Mouse (Mus musculus): ENCODE measurements around the gene Rtp2. TPM values are rescaled to one million over a fixed set of nuclear protein-coding genes. Genes with fewer than 3 reads are reported as not detected.

Gene Rtp2
- polyA plus RNA-seq, 1 experiment from 2014 or later, result not detected

DNA sequence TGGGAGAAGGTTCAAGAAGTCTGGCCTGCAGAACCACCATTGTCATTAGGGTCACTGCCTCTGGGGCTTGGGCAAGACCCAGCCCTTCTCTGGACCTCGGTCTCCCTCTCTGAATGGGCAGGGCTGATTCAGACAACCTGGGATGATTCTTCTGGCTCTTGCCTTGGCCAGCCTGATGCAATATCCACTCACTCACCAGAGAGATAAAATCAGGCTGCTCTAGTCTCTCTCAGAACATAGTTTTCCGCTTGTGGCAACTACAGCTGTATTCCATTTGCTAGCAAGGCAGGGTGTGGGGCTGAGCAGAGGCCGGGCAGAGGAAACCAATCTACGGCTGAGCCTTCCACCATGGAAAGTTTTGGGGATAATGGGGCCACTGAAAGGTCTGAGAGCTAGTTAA is 36.7 kb upstream of the Rtp2 start:
- Histone ChIP-seq H3K4me3 (replicated peaks) (no peak overlapping the region), H3K4me1 (peaks cover 2% of the 10 kb centered on the region; the same call in 1 of the 2 replicates), H3K9ac (no peak overlapping the region), H3K27me3 (replicated peaks) (no peaks in the 10 kb centered on the region), H3K9me3 (no peaks in the 10 kb centered on the region), H3K27ac (no peak overlapping the region), H3K36me3 (peaks cover 11% of the 10 kb centered on the region; the same call in 1 of the 2 replicates), H3K4me2 (no peak overlapping the region)
- 84% methylated on average over 4 of the region's 4 CpGs for WGBS
- no peak for ATAC-seq (ENCODE audit: insufficient read depth, low FRiP score, low read depth)

DNA sequence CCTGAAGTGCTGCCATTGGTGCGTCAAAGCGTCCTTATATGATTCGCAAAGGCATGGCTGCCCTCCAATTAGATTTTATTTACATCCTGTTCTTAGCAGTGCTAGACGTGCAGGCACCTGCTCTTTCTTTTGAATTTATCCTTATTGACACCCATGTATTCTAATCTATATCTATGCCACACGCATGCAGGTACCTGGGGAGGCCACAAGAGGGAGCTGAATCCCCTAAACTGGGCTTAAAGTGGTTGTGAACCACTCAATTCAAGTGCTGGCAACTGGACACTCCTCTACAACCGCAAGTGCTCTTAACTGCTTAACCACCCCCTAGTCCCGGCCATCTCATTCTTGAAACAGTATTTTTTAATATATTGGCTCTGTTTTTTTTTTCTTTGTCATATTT is 35.1 kb upstream of the Rtp2 start:
- ATAC-seq (ENCODE audit: insufficient read depth, low FRiP score, low read depth), result no peak
- WGBS, result 87% methylated on average over 7 of the region's 7 CpGs
- H3K4me1 ChIP-seq, result 0 out of 2 replicates have a peak, but pooled peaks cover under 1% of the 10 kb centered on the region
- peaks cover 11% of the 10 kb centered on the region; the same call in 1 of the 2 replicates for H3K36me3 ChIP-seq
- no peak overlapping the region for H3K9ac ChIP-seq
- H3K27me3 ChIP-seq (replicated peaks), result no peaks in the 10 kb centered on the region
- H3K27ac ChIP-seq, result no peak overlapping the region
- no peaks in the 10 kb centered on the region for H3K9me3 ChIP-seq
- H3K4me2 ChIP-seq, result no peak overlapping the region
- no peak overlapping the region for H3K4me3 ChIP-seq (replicated peaks)

DNA sequence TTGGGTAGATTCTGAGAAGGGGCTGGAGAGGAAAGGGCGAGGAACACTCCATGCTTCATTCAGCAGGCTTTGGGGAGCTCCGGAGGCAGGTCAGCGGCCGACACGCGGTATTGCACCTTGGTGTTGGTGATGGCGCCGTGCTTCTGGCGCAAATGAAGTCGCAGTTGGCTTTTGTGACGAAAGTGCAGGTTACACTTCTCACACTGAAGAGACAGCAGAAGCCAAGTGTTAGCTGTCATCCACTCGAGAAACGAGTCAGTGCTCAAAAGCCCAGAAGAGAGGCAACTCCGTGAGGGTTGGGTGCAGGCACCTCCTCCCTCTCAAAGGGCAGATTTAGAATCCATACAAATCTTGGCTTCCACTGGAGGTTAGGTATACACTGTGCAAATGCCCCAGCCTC is 33.9 kb upstream of the Rtp2 start:
- no peak overlapping the region for H3K9ac ChIP-seq
- ATAC-seq (ENCODE audit: insufficient read depth, low FRiP score, low read depth), result no peak
- no peak overlapping the region for H3K4me3 ChIP-seq (replicated peaks)
- H3K4me1 ChIP-seq, result no peaks in the 10 kb centered on the region
- no peaks in the 10 kb centered on the region for H3K9me3 ChIP-seq
- no peaks in the 10 kb centered on the region for H3K27me3 ChIP-seq (replicated peaks)
- H3K4me2 ChIP-seq, result no peak overlapping the region
- no peak overlapping the region for H3K27ac ChIP-seq
- WGBS, result 86% methylated on average over 14 of the region's 14 CpGs
- peaks cover 11% of the 10 kb centered on the region; the same call in 1 of the 2 replicates for H3K36me3 ChIP-seq

DNA sequence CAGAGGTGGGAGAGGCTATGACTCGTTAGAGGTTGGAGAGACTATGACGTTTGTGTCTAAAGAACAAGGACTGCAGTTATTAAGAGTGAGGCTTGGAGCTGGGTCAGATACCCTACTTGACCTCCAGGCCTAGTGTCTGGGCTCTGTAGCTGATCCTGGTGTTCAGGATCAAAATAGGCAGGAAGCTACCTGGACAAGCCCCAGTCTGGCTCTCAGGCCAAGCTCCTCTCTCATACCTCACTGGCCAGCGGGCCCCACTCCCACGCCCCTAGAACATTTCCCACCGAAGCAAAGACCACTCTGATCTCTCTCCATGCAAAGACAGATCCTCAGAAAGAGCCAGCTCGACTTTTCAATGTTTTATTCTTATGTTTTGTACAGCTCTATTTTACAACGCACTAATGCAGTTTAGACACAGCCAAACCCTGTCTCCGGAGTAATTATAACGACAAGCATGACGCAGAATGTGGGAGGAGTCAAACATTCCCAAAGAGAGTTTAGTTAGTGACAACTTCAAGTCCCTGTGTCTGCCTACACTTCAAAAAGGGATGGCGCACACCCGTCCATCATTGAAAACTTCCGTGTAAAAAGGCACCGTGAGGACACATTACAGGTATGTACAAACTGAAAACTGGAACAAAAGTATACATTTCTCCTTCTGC is 32.6 kb upstream of the Rtp2 start:
- Histone ChIP-seq H3K4me3 (replicated peaks) (no peak overlapping the region), H3K27me3 (replicated peaks) (no peaks in the 10 kb centered on the region), H3K4me1 (no peaks in the 10 kb centered on the region), H3K9ac (no peak overlapping the region), H3K27ac (no peak overlapping the region), H3K36me3 (peaks cover 11% of the 10 kb centered on the region; the same call in 1 of the 2 replicates), H3K4me2 (no peak overlapping the region), H3K9me3 (no peaks in the 10 kb centered on the region)
- WGBS, result 81% methylated on average over 14 of the region's 14 CpGs
- ATAC-seq (ENCODE audit: insufficient read depth, low FRiP score, low read depth), result no peak

DNA sequence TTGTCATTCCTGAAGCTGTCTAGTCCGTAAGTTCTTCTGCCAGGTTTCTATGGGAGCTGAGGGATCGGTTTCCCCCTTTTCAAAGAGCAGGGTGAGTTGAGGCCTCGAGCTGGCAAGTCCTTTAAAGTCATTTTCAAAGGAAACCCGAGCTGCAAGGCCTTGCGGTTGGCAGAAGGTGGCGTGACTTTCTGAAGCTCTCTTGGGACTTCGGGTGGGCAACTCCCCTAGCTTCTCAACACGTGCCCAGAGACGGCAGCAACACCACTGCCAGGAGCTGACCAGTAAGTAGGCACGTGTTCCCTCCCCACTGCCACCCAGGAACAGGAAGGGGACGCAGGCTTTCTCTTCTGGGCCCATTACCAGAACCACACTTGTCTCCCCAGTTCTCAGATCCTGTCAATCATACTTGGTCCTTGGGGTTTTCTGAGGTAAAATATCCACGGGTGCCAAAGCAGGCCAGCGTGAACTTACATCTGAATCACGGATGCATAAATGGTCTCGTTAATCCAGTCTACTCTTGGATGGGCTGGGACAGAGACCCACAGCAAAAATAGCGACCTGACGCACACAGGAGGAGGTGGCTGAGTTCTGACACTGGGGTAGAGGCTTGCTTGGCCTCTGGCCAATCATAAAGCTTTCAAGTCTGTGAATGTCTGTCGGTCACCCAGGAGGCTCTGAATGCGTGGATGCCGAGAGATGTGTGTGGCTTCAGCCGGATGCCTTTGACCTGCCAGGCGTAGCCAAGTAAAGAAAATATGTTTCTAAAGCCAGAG is 31.9 kb upstream of the Rtp2 start:
- Histone ChIP-seq H3K27me3 (replicated peaks) (no peaks in the 10 kb centered on the region), H3K9me3 (no peaks in the 10 kb centered on the region), H3K4me3 (replicated peaks) (no peak overlapping the region), H3K9ac (no peak overlapping the region), H3K4me1 (no peaks in the 10 kb centered on the region), H3K36me3 (peaks cover 11% of the 10 kb centered on the region; the same call in 1 of the 2 replicates), H3K4me2 (no peak overlapping the region), H3K27ac (no peak overlapping the region)
- no peak for ATAC-seq (ENCODE audit: insufficient read depth, low FRiP score, low read depth)
- WGBS, result 78% methylated on average over 22 of the region's 22 CpGs

DNA sequence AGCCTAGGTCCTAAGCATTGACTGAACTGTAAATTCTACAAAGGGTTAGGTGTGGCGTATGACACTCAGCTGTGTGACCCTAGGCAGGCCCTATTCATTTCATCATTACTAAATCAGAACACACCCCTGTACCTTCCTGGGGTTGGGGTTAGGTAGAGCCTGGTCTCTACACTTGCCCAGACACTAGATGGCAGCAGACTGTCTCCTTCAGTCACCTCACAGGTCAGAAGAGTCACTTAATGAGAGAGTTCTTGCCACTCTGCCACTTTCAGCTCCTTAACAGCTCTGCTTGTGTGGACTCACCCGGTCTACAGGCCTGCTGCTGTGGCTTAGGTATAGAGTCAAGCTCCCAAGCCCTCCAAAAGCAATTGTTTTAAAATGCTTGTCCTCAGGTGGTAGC is 30.2 kb upstream of the Rtp2 start:
- no peak for ATAC-seq (ENCODE audit: insufficient read depth, low FRiP score, low read depth)
- H3K27ac ChIP-seq, result no peak overlapping the region
- H3K9me3 ChIP-seq, result no peaks in the 10 kb centered on the region
- no peaks in the 10 kb centered on the region for H3K27me3 ChIP-seq (replicated peaks)
- H3K4me1 ChIP-seq, result no peaks in the 10 kb centered on the region
- H3K36me3 ChIP-seq, result 0 out of 2 replicates have a peak, but pooled peaks cover 2% of the 10 kb centered on the region
- 82% methylated on average over 2 of the region's 2 CpGs for WGBS
- H3K9ac ChIP-seq, result no peak overlapping the region
- H3K4me3 ChIP-seq (replicated peaks), result no peak overlapping the region
- H3K4me2 ChIP-seq, result no peak overlapping the region

DNA sequence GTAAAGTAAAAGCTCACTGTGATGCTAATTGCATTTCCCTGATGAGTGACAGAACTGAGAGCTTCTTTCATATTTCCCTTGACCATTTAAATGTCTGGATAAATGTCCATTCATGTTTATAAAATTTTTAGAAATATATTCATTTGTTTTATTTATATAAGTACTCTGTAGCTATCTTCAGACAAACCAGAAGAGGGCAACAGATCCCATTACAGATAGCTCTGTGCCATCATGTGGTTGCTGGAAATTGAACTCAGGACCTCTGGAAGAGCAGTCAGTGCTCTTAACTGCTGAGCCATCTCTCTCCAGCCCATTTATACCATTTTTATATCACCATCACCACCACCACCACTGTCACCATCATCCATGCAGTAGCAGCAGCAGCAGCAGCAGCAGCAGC is 26.7 kb upstream of the Rtp2 start:
- no peaks in the 10 kb centered on the region for H3K36me3 ChIP-seq
- no peak for ATAC-seq (ENCODE audit: insufficient read depth, low FRiP score, low read depth)
- no peak overlapping the region for H3K4me2 ChIP-seq
- no peak overlapping the region for H3K9ac ChIP-seq
- no peaks in the 10 kb centered on the region for H3K4me1 ChIP-seq
- H3K27me3 ChIP-seq (replicated peaks), result no peaks in the 10 kb centered on the region
- no peak overlapping the region for H3K4me3 ChIP-seq (replicated peaks)
- no peaks in the 10 kb centered on the region for H3K9me3 ChIP-seq
- no peak overlapping the region for H3K27ac ChIP-seq

DNA sequence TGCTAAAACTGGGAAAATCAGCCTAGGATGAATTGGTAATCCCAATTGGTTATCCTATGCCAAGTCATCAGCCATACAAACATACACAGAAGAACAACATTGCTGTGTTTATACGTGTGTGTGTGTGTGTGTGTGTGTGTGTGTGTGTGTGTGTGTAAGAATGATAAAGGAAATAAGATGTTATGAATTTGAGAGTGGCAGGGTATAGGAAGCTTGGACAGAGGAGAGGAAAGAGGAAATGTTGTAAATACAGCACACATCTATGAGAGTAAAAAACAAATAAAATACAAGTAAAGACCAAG is 21.7 kb upstream of the Rtp2 start:
- ATAC-seq (ENCODE audit: insufficient read depth, low FRiP score, low read depth), result no peak
- Histone ChIP-seq H3K4me1 (no peaks in the 10 kb centered on the region), H3K27me3 (replicated peaks) (no peaks in the 10 kb centered on the region), H3K9me3 (no peaks in the 10 kb centered on the region), H3K27ac (no peak overlapping the region), H3K9ac (no peak overlapping the region), H3K4me2 (no peak overlapping the region), H3K4me3 (replicated peaks) (no peak overlapping the region), H3K36me3 (no peaks in the 10 kb centered on the region)
- WGBS, result 8% methylated on average over 1 of the region's 1 CpGs

DNA sequence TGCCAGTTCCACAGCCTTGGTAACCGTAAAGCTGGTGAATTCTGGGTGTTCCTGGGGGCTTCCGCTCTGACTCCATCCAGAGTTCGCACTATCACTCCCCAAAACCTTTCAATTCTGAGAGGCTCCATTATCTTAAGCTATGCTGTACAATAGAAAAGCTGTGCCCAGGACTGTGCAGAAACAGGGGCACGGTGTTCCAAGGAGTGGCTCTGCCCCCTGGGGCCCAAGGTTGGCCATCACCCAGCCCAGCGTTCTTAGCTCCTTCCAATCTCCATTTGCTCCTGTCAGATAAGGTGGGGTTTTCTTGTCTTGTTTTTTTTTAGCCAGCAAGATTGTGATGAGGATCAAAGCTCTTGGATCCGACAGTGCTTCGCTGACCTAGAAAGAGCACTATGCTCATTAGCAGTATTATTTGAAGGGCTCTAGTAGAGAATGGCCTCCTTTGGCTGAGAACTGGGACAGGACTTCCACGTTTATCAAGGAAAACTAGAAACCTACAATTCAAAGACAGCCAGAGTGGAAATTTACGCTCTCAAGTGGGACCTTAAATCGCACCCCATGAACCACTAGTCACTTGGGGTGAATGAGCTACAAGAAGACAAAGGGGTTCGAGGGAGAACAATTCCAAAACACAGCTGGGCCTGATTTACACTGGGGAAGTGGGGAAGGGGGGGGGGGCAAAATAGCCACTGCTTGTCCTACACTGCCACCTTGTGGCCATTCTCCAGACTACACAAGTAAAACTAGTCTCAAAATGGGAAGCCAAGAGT is 21.2 kb upstream of the Rtp2 start:
- WGBS, result 47% methylated on average over 11 of the region's 11 CpGs
- Histone ChIP-seq H3K4me3 (replicated peaks) (no peak overlapping the region), H3K9me3 (no peaks in the 10 kb centered on the region), H3K27me3 (replicated peaks) (no peaks in the 10 kb centered on the region), H3K36me3 (no peaks in the 10 kb centered on the region), H3K4me1 (no peaks in the 10 kb centered on the region), H3K27ac (no peak overlapping the region), H3K9ac (no peak overlapping the region), H3K4me2 (no peak overlapping the region)
- no peak for ATAC-seq (ENCODE audit: insufficient read depth, low FRiP score, low read depth)

DNA sequence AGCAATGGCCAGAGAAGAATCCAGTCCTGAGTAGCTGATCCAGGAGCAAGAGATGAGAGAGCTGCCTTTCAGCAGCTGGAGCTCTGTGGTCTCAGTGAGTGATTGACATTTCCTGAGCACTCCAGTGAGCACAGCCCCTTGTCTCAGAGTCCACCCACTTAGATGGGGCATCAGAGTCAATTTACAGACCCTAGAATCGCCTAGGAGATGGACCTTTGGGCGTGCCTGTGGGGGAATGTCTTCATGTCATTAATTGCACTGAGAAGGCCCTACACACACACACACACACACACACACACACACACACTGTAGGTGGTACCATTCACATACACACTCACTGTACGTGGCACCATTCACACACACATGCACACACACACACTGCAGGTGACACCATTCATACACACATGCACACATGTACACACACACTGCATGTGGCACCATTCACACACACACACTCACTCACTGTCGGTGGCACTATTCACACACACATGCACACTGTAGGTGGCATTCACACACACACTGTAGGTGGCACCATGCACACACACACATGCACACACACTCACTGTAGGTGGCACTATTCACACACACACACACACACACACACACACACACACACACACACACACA is 20.0 kb upstream of the Rtp2 start:
- WGBS, result 75% methylated on average over 4 of the region's 4 CpGs

DNA sequence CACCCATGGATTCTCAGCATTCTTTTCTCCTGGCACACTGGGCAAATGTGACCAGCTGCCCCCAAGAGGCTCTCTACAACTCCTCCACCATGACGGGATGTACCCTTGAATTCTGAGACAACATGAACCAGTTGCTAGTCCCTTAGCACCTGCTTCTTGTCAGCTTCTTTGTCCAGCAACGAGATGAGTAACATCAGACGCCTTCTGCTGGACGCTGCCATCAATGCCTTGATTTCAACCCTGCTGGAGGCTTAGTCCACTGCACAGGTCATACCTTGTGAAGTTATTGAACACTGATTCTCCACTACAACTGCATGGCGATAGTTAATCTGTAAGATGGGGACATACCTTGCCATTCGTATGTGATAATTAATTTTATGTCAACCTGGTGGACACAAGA is 15.5 kb upstream of the Rtp2 start:
- no peak overlapping the region for H3K4me2 ChIP-seq
- H3K9me3 ChIP-seq, result no peaks in the 10 kb centered on the region
- H3K4me3 ChIP-seq (replicated peaks), result no peak overlapping the region
- no peak overlapping the region for H3K27ac ChIP-seq
- H3K36me3 ChIP-seq, result no peaks in the 10 kb centered on the region
- ATAC-seq (ENCODE audit: insufficient read depth, low FRiP score, low read depth), result no peak
- H3K9ac ChIP-seq, result no peak overlapping the region
- WGBS, result 88% methylated on average over 6 of the region's 6 CpGs
- no peaks in the 10 kb centered on the region for H3K4me1 ChIP-seq
- H3K27me3 ChIP-seq (replicated peaks), result no peaks in the 10 kb centered on the region

More for the DNA sequence above, 20.0 kb upstream of the Rtp2 start:
- Histone ChIP-seq H3K27me3 (replicated peaks) (no peaks in the 10 kb centered on the region), H3K27ac (no peak overlapping the region), H3K9me3 (no peaks in the 10 kb centered on the region), H3K36me3 (no peaks in the 10 kb centered on the region), H3K9ac (no peak overlapping the region), H3K4me2 (no peak overlapping the region), H3K4me3 (replicated peaks) (no peak overlapping the region), H3K4me1 (no peaks in the 10 kb centered on the region)
- ATAC-seq (ENCODE audit: insufficient read depth, low FRiP score, low read depth), result no peak

DNA sequence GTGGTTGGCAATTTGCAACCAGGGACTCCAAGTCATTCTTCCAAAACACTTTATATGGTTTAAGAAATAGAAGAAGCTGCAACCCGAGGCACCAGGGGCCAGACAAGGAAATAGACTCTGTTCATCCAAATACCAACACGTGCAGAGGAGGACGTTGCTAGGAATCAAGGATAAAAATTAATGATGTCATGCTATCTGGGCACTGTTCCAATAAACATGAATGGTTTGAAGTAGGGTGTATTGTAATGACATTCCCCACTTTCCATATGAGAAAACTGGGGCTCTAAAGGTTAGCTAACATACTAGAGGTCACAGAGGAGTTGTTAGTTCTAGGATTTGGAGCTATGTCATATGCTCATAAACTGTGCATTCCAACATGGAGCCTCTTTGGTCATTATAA is 12.6 kb upstream of the Rtp2 start:
- no peak for ATAC-seq (ENCODE audit: insufficient read depth, low FRiP score, low read depth)
- H3K4me1 ChIP-seq, result no peaks in the 10 kb centered on the region
- no peak overlapping the region for H3K9ac ChIP-seq
- H3K9me3 ChIP-seq, result no peaks in the 10 kb centered on the region
- no peak overlapping the region for H3K4me2 ChIP-seq
- 25% methylated on average over 3 of the region's 3 CpGs for WGBS
- no peak overlapping the region for H3K27ac ChIP-seq
- H3K27me3 ChIP-seq (replicated peaks), result no peaks in the 10 kb centered on the region
- H3K36me3 ChIP-seq, result no peaks in the 10 kb centered on the region
- no peak overlapping the region for H3K4me3 ChIP-seq (replicated peaks)

Data from stomach, embryonic 15.5 days (tissue).